Mouse (Mus musculus): ENCODE data around the gene Ubap1l.

DNA sequence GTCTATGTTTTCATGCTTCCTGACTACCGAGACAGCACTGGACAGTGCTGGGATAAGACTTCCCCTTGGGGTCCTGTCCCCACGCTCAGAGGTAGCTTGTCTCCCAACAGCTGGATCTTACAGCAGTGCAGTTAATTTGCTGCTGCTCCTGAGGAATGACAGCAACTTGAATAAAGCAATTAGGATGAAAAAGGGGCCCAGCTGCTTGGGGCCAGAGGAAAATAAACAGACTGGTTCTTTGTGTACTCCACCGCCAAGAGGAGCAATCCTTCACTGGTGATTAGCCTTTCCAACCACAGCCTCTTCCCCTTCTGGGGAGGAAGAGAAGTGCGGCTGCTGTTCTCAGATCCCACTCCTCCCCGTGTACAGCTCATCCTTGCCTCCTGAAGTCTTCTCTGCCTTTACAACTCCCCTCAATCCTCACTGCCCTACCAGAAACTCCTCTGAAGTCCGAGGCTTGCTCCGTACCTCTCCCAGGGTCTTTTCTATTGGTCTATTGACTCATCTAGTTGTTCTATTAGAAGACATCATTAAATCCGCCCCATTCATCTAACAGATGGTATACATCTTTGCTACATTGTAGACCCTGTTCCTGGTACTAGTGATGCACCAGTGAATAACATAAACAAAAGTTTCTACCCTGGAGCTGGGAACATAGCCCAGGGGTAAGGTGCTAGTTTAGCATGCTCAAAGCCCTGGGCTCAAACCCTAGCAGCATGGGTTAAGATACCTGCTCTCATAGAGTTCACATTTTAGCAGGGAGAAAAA is 25.7 kb downstream of the Ubap1l start:
- TF ChIP-seq POLR2A (IDR thresholded peaks at IDR 0.05; ENCODE audit: low read depth, low read length) (no peak), CTCF (IDR thresholded peaks at IDR 0.05; ENCODE audit: borderline replicate concordance, insufficient read depth, low read length) (no peak)

Data from embryonic fibroblast, embryonic 13.5 days (primary cell).